25 mouse cellular contexts compared by ENCODE assay signal in the genomic region with DNA sequence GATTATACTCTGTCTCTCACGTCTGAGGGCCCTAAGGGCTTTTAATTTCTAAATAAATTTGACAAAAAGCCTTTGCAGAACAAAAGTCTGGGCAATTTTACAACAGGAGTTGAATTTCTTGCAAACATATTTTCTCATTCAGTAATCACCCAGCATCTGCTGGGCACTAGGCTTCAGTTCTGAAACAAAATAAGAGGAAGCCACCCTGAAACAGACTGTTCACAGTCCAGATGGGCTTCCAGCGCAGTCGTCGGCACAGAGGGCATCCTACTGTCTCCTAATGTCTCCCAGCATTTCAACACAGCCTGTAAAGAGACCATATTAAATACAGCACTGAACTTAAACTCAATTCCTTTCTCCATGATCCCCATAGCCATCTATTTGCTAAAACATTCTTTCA.
A peak's percentile ranks its signal among the peaks of the same experiment; 100 is the strongest.
DNase-seq lines count a peak whose midpoint lies in the region; TF ChIP-seq lines count a peak whose summit lies in the region.
"Had no signal": no experiment of that assay in that cellular context is flagged by ENCODE, and none has a peak within 500 bp of the region (broad histone marks: within the 10 kb centered on the region; RNA-seq: fewer than 3 reads in every experiment).

No protein-coding gene starts in this region.

- no peak for DNase-seq in gastrocnemius, adult 2 months
- no peak for DNase-seq in gastrocnemius, postnatal 36 days
- DNase-seq in left cerebral cortex, postnatal 25 days (ENCODE audit: low spot score in 2 of 2): peak; percentile 20 to 35
- DNase-seq in left cerebral cortex, adult 8-10 months (ENCODE audit: low spot score in 2 of 2): no peak
- DNase-seq in layer of hippocampus, adult 8-10 months (ENCODE audit: low spot score in 2 of 2): peak; percentile 26 to 59
- DNase-seq in adrenal gland, adult 8-10 months: no peak
- DNase-seq in spleen, postnatal 14 days (ENCODE audit: low spot score in 2 of 2): no peak
- DNase-seq: adrenal gland, postnatal 25 days; cerebellum, adult 2 months; cerebellum, postnatal 14 days; gastrocnemius, postnatal 14 days; heart, postnatal 14 days; kidney, adult 2 months; kidney, postnatal 4 days; thymus, adult 18-20 months; thymus, postnatal 25 days had no signal

- H3K27ac ChIP-seq in gastrocnemius, adult 2 months: peak overlapping the region; percentile 86
- H3K27ac ChIP-seq: hindbrain, postnatal 0 days; intestine, embryonic 15.5 days; limb, embryonic 13.5 days; lung, embryonic 15.5 days; midbrain, embryonic 12.5 days; neural tube, embryonic 12.5 days had no signal

- TF ChIP-seq CTCF in gastrocnemius, adult 2 months (IDR thresholded peaks at IDR 0.05): no peak

- H3K4me3 ChIP-seq in gastrocnemius, adult 2 months: no peak overlapping the region
- H3K4me3 ChIP-seq: erythroblast, embryonic 14.5 days; intestine, embryonic 15.5 days; limb, embryonic 13.5 days; lung, embryonic 15.5 days; megakaryocyte, embryonic 14.5 days; midbrain, embryonic 12.5 days; myocyte; neural tube, embryonic 12.5 days had no signal

- intact Hi-C loops in gastrocnemius, adult 2 months (cut with DNase I): no loop called here
- intact Hi-C loops in gastrocnemius, postnatal 36 days (cut with DNase I): loop anchor here (10.0 kb wide), 1 partner anchor 536 kb away; no protein-coding TSS in a partner anchor
- intact Hi-C loops in left cerebral cortex, postnatal 25 days (cut with DNase I): no loop called here

Comparison
In these comparisons a context has a peak if more than half of its experiments do, and no peak if none do; other contexts are left out.
1. DNase-seq: peak in left cerebral cortex, postnatal 25 days (2 of 2) and layer of hippocampus, adult 8-10 months (2 of 2); none in gastrocnemius, adult 2 months (single experiment), gastrocnemius, postnatal 36 days (0 of 2), left cerebral cortex, adult 8-10 months (0 of 2), adrenal gland, adult 8-10 months (single experiment) and spleen, postnatal 14 days (0 of 2).